Mouse (Mus musculus) bone marrow, adult 2 months (tissue): ENCODE data around the gene Acsm3.

ENCODE experiments used
- CTCF ChIP-seq: fragments of 200-500 bp; IDR thresholded peaks from 2 replicates; pipeline ENCODE4 v1.5.1; 2011; ENCODE audit warnings: low read length, control low read depth; ENCODE audit not compliant: control insufficient read depth, insufficient read depth
- POLR2A ChIP-seq: fragments of 200-500 bp; IDR thresholded peaks from 2 replicates; pipeline ENCODE4 v1.6.1; 2011; ENCODE audit warnings: low read depth, mild to moderate bottlenecking, control low read depth, low read length, borderline replicate concordance; ENCODE audit not compliant: control insufficient read depth

- TF ChIP-seq CTCF (no peak), POLR2A (no peak)
Observed at GRCm38 (mm10) chr7:119783453-119783852, 22.7 kb downstream of the Acsm3 start.
